Mouse (Mus musculus): ENCODE data around the gene Gsk3b.

- no peak for TF ChIP-seq CTCF (IDR thresholded peaks at IDR 0.05)
- TF ChIP-seq EP300 (IDR thresholded peaks at IDR 0.05) = no peak
Observed at GRCm38 (mm10) chr16:38129171-38129570, 40.4 kb downstream of the Gsk3b start.

All from lung, postnatal 0 days (tissue).